Mouse (Mus musculus): ENCODE measurements around the gene 1810013L24Rik. TPM values are rescaled to one million over a fixed set of nuclear protein-coding genes. Genes with fewer than 3 reads are reported as not detected.
"Not testable (repeated sequence)": the region's sequence is repeated elsewhere in the genome, so short reads cannot be mapped to it uniquely, and the experiment has no call there.

1810013L24Rik gene
- total RNA-seq, 2 experiments from 2014 or later, result 55.2 to 60.6 TPM

GRCm38 (mm10) chr16:8872019-8872418 lies 42.1 kb downstream of the 1810013L24Rik start:
- DNase-seq, result no peak
- intact Hi-C loops (cut with DNase I; ENCODE audit: low total_unique reads), result no loop called here

DNA sequence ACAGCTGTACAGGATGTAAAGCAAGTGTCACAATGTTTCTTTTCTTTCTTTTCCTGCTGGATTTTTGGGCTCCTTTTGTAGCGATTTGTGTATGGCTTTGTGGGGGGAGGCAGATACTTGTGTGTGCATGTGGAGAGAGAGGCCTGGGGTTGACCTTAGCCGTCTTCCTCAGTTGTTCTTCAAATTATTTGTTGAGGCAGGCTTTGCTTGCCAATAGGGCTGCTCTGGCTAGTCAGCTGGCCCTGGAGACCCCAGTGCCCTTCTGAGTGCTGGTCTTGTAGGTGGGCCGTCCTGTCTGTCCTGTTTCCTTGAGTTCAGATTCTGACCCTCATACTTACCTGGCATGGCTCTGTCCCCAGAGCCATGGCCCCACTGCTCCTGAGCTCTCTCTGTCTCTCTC lies 42.6 kb downstream of the 1810013L24Rik start:
- no peak for DNase-seq
- intact Hi-C loops (cut with DNase I; ENCODE audit: low total_unique reads), result no loop called here

DNA sequence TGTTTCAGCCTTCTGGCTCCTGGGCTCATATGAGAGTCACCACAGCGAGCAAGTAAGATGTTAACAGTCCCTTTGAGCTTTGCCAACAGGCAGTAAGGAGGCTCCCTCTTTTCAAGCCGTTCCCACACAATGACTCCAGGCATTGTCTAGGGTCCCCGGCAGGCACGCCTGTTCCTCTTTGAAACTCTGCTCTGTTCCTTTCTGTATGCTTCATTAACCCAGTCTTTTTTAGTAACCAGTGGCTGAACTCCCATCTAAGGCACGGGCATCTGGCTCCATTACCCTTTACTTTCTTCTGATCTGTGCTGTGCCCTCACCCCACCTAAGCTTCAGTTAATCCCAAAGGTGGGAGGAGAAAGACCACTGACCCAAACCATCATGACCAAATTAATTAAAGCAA lies 50.2 kb downstream of the 1810013L24Rik start:
- intact Hi-C loops (cut with DNase I; ENCODE audit: low total_unique reads), result no loop called here
- DNase-seq, result no peak

GRCm38 (mm10) chr16:8883674-8884241 lies 53.9 kb downstream of the 1810013L24Rik start:
- DNase-seq, result peak; percentile 77
- intact Hi-C loops (cut with DNase I; ENCODE audit: low total_unique reads), result no loop called here

DNA sequence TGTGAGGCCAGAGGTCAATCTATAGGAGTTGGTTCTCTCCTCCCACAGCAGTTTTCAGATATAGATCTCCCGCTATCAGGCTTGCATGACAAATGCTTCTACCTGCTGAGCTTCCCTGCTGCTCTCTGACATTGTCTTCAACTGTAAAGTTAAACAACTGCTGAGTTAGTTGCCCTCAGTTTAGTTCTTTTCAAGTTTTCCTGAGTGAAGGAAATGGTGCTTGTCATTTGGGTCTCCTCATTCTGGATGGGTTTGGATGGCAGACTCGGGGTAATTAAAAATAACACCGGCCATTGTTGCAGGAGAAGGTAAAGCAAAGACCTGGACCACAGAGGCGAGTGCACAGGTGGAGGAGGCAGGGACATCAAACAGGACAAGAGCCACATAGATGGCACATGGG lies 64.3 kb downstream of the 1810013L24Rik start:
- intact Hi-C loops (cut with DNase I; ENCODE audit: low total_unique reads); DNase-seq: not testable (repeated sequence)

- DNase-seq, result no peak
- intact Hi-C loops (cut with DNase I; ENCODE audit: low total_unique reads), result no loop called here
Observed at GRCm38 (mm10) chr16:8895301-8895700, 65.4 kb downstream of the 1810013L24Rik start.

DNA sequence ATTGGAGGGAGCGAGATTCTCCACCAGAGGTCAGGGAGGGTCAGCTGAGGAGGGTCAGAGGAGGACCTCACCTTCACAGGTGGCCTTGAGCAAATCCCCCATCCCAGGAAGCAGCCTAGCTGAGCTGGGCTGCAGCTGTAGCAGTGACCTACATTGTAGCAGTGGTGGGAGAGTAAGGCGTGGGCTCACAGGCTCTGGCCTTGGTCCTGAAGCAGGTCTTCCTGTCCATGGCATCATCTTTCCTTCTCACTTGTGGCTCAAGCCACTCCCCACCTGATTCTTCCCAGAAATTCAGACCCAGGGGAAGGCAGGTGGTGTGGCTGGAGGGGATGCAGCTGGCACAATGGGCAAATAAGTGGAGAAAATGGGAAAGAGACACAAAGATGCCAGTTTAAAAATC lies 76.2 kb downstream of the 1810013L24Rik start:
- intact Hi-C loops (cut with DNase I; ENCODE audit: low total_unique reads); DNase-seq: not testable (repeated sequence)

Other genes starting within 250 kb of the 1810013L24Rik start
- 10 to 100 TPM; 19.3 to 22.6 TPM for gene Pmm2, start 192.4 kb upstream of the 1810013L24Rik start, total RNA-seq (2021)
- gene Tmem186, start 192.4 kb upstream of the 1810013L24Rik start, total RNA-seq (2021), result 10 to 100 TPM in 1 of 2 experiments, 1 to 10 TPM in 1; 9.2 to 10.4 TPM
- gene Carhsp1, start 157.9 kb upstream of the 1810013L24Rik start, total RNA-seq (2021), result 10 to 100 TPM; 12.7 to 13.2 TPM
- not detected for gene Gm5767, start 149.3 kb upstream of the 1810013L24Rik start, total RNA-seq (2021)
- gene Usp7, start 37.8 kb upstream of the 1810013L24Rik start, total RNA-seq (2021), result 10 to 100 TPM; 46.4 to 48.9 TPM

Measured in gastrocnemius, postnatal 14 days (tissue).